32 mouse cellular contexts compared by ENCODE assay signal in genomic region chr1:38733201-38733600, GRCm38 (mm10).
"Had no signal": no experiment of that assay in that cellular context is flagged by ENCODE, and none has a peak within 500 bp of the region (broad histone marks: within the 10 kb centered on the region; RNA-seq: fewer than 3 reads in every experiment).

No protein-coding gene starts in this region.

- H3K9me3 ChIP-seq: limb, embryonic 10.5 days; limb, embryonic 12.5 days; limb, embryonic 13.5 days; limb, embryonic 15.5 days; liver, embryonic 12.5 days; liver, embryonic 13.5 days; liver, embryonic 15.5 days; lung, embryonic 15.5 days; midbrain, embryonic 10.5 days; midbrain, embryonic 12.5 days; midbrain, embryonic 13.5 days; midbrain, embryonic 15.5 days; neural tube, embryonic 12.5 days had no signal

- H3K4me2 ChIP-seq: limb, embryonic 12.5 days; limb, embryonic 13.5 days; limb, embryonic 15.5 days; liver, embryonic 11.5 days; liver, embryonic 12.5 days; liver, embryonic 13.5 days; liver, embryonic 15.5 days; lung, embryonic 14.5 days; lung, embryonic 15.5 days; midbrain, embryonic 11.5 days; midbrain, embryonic 12.5 days; midbrain, embryonic 13.5 days; midbrain, embryonic 15.5 days; neural tube, embryonic 12.5 days had no signal

- ATAC-seq: liver, embryonic 12.5 days; liver, postnatal 0 days; lung, postnatal 0 days; midbrain, embryonic 13.5 days; midbrain, embryonic 15.5 days; midbrain, embryonic 16.5 days had no signal

- H3K27me3 ChIP-seq: limb, embryonic 12.5 days; limb, embryonic 15.5 days; liver, embryonic 13.5 days; liver, embryonic 15.5 days; lung, embryonic 15.5 days; midbrain, embryonic 12.5 days; midbrain, embryonic 13.5 days; midbrain, embryonic 15.5 days; neural tube, embryonic 12.5 days had no signal

- H3K27ac ChIP-seq: limb, embryonic 10.5 days; limb, embryonic 12.5 days; limb, embryonic 13.5 days; limb, embryonic 15.5 days; liver, embryonic 12.5 days; liver, embryonic 13.5 days; liver, embryonic 14.5 days; liver, embryonic 15.5 days; lung, embryonic 15.5 days; macrophage; midbrain, embryonic 10.5 days; midbrain, embryonic 12.5 days; midbrain, embryonic 13.5 days; midbrain, embryonic 15.5 days; neural tube, embryonic 12.5 days had no signal

- H3K4me3 ChIP-seq: limb, embryonic 10.5 days; limb, embryonic 12.5 days; limb, embryonic 13.5 days; limb, embryonic 15.5 days; liver, embryonic 12.5 days; liver, embryonic 13.5 days; liver, embryonic 15.5 days; lung, embryonic 15.5 days; megakaryocyte, embryonic 14.5 days; midbrain, embryonic 10.5 days; midbrain, embryonic 12.5 days; midbrain, embryonic 13.5 days; midbrain, embryonic 15.5 days; myocyte; neural tube, embryonic 12.5 days had no signal

- H3K36me3 ChIP-seq: limb, embryonic 10.5 days; limb, embryonic 12.5 days; limb, embryonic 13.5 days; limb, embryonic 15.5 days; liver, embryonic 12.5 days; liver, embryonic 13.5 days; liver, embryonic 15.5 days; lung, embryonic 15.5 days; midbrain, embryonic 10.5 days; midbrain, embryonic 12.5 days; midbrain, embryonic 13.5 days; midbrain, embryonic 15.5 days; neural tube, embryonic 12.5 days had no signal

- H3K4me1 ChIP-seq: liver, embryonic 12.5 days; liver, embryonic 13.5 days; liver, embryonic 15.5 days; midbrain, embryonic 10.5 days; midbrain, embryonic 12.5 days; neural tube, embryonic 12.5 days had no signal

- H3K9ac ChIP-seq: limb, embryonic 12.5 days; limb, embryonic 13.5 days; limb, embryonic 15.5 days; liver, embryonic 12.5 days; liver, embryonic 13.5 days; liver, embryonic 14.5 days; liver, embryonic 15.5 days; liver, postnatal 0 days; lung, embryonic 14.5 days; lung, embryonic 15.5 days; midbrain, embryonic 12.5 days; midbrain, embryonic 13.5 days; midbrain, embryonic 15.5 days; neural tube, embryonic 12.5 days had no signal

- DNase-seq: left cerebral cortex, postnatal 4 days; liver; liver, embryonic 13.5 days; liver, postnatal 0 days; lung, adult 18-20 months; lung, adult 2 months; lung, embryonic 14.5 days; lung, postnatal 10 days; lung, postnatal 14 days; lung, postnatal 36 days; lung, postnatal 4 days; midbrain, embryonic 14.5 days had no signal
